Mouse (Mus musculus) intestine, embryonic 14.5 days (tissue): ENCODE results near the gene Col24a1. TPM values are rescaled to one million over a fixed set of nuclear protein-coding genes. Genes with fewer than 3 reads are reported as not detected.

Experiments
- ATAC-seq: fragments of 200-750 bp; cut with Nextera tagmentation; replicated peaks from 2 replicates; pipeline ENCODE4 v1.8.0; 2017; ENCODE audit warnings: low read depth, moderate number of reproducible peaks, moderate TSS enrichment, moderate library complexity; ENCODE audit not compliant: low FRiP score, low TSS enrichment
- DNase-seq: peaks from one replicate; pipeline ENCODE4 v3.0.0-alpha.2; 2018; ENCODE audit warnings: low spot score
- H3K27ac ChIP-seq: fragments of 300-500 bp; sonication (generic); 2 replicates; pipeline ENCODE4 v1.5.1; 2014; ENCODE audit warnings: low read depth, mild to moderate bottlenecking, control low read depth
- H3K27me3 ChIP-seq: fragments of 300-500 bp; sonication (generic); replicated peaks from 2 replicates; pipeline ENCODE4 v1.6.1; 2014; ENCODE audit warnings: low read length, control low read depth; ENCODE audit not compliant: control insufficient read depth, insufficient read depth
- H3K36me3 ChIP-seq: fragments of 300-500 bp; sonication (generic); 2 replicates; pipeline ENCODE4 v1.6.1; 2014; ENCODE audit warnings: low read length, control low read depth; ENCODE audit not compliant: control insufficient read depth, insufficient read depth
- H3K4me1 ChIP-seq: fragments of 300-500 bp; sonication (generic); replicated peaks from 2 replicates; pipeline ENCODE4 v1.6.1; 2014; ENCODE audit warnings: low read length, control low read depth, mixed read lengths; ENCODE audit not compliant: control insufficient read depth, insufficient read depth
- H3K4me2 ChIP-seq: fragments of 300-500 bp; sonication (generic); 2 replicates; pipeline ENCODE4 v1.6.1; 2014; ENCODE audit warnings: low read length
- H3K4me3 ChIP-seq: fragments of 300-500 bp; sonication (generic); 2 replicates; pipeline ENCODE4 v1.5.1; 2014; ENCODE audit warnings: low read depth, low read length, control low read depth, mixed read lengths
- H3K9ac ChIP-seq: fragments of 300-500 bp; sonication (generic); 2 replicates; pipeline ENCODE4 v1.6.1; 2014; ENCODE audit warnings: mild to moderate bottlenecking, low read length
- H3K9me3 ChIP-seq: fragments of 300-500 bp; sonication (generic); 2 replicates; pipeline ENCODE4 v1.6.1; 2016; ENCODE audit warnings: low read length, control low read depth; ENCODE audit not compliant: control insufficient read depth
- WGBS: fragments of 180-500 bp; shearing (Covaris S2); extraction: QIAGEN DNeasy Blood & Tissue Kit; methylation state at CpG from one replicate; pipeline ENCODE4 v1.1.7; 2014; 5-methylcytosine and 5-hydroxymethylcytosine counted together
- polyA plus RNA-seq: library from polyadenylated mRNA; unstranded; fragments of >200 nt; fragmentation: Nextera tagmentation; extraction: Ambion mirVana; gene quantifications from 2 replicates; pipeline ENCODE4 v1.2.1, GENCODE M21; 2014

Gene Col24a1
- polyA plus RNA-seq, 1 experiment from 2014 or later: 5.1 TPM

DNA sequence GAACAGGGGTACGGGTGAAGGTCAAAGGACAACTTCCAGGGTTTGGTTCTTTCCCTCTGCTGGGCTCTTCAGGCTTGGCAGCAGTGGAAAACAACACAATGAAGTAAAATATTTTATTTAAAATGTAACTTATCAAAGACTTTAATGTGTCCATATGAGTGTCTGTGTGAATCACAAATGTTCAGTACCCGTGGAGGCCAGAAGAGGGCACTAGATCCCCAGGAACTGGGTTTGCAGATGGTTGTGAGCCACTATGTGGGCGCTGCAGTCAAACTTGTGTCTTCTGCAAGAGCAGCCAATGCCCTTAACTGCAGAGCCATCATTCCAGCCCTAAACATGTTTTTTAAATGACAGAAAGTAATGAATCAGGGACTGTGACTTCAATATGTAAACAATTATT is 115.8 kb downstream of the Col24a1 start:
- Histone ChIP-seq H3K4me3 (no peak overlapping the region), H3K36me3 (no peaks in the 10 kb centered on the region), H3K4me2 (no peak overlapping the region), H3K27me3 (no peaks in the 10 kb centered on the region), H3K27ac (no peak overlapping the region), H3K4me1 (no peaks in the 10 kb centered on the region), H3K9me3 (no peaks in the 10 kb centered on the region), H3K9ac (no peak overlapping the region)
- WGBS: 74% methylated on average over 3 of the region's 3 CpGs
- DNase-seq (no peak), ATAC-seq (no peak)

DNA sequence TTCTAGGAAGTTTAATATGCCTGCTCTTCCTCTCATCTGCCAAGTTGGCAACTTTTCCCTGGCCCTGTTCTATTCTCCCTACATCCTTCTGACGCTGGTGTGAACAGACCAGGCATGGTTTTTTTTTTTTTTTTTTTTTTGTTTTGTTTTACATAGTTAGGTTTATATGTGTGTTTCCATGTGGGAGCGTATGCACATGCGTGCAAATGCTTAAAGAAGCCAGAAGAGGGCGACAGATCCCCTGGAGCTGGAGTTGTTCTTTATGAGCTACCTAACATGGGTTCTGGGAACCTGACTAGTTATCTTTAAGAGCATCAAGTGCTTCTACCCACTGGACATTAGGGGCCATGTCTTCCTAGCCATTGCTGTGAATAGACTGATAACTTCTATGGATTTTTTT is 119.9 kb downstream of the Col24a1 start:
- Histone ChIP-seq H3K36me3 (no peaks in the 10 kb centered on the region), H3K27ac (no peak overlapping the region), H3K4me3 (no peak overlapping the region), H3K4me1 (no peaks in the 10 kb centered on the region), H3K27me3 (no peaks in the 10 kb centered on the region), H3K9me3 (no peaks in the 10 kb centered on the region), H3K9ac (no peak overlapping the region), H3K4me2 (no peak overlapping the region)
- no peak for DNase-seq
- WGBS: 37% methylated on average over 4 of the region's 4 CpGs
- no peak for ATAC-seq

GRCm38 (mm10) chr3:145414362-145414761 is 122.1 kb downstream of the Col24a1 start:
- DNase-seq (no peak), ATAC-seq (no peak)
- H3K27me3 ChIP-seq: no peaks in the 10 kb centered on the region
- H3K4me1 ChIP-seq: 0 out of 2 replicates have a peak, but pooled peaks cover 1% of the 10 kb centered on the region
- H3K4me2 ChIP-seq: no peak overlapping the region
- H3K9ac ChIP-seq: no peak overlapping the region
- H3K27ac ChIP-seq: no peak overlapping the region
- H3K4me3 ChIP-seq: no peak overlapping the region
- no peaks in the 10 kb centered on the region for H3K9me3 ChIP-seq
- WGBS: 96% methylated on average over 3 of the region's 3 CpGs
- no peaks in the 10 kb centered on the region for H3K36me3 ChIP-seq

DNA sequence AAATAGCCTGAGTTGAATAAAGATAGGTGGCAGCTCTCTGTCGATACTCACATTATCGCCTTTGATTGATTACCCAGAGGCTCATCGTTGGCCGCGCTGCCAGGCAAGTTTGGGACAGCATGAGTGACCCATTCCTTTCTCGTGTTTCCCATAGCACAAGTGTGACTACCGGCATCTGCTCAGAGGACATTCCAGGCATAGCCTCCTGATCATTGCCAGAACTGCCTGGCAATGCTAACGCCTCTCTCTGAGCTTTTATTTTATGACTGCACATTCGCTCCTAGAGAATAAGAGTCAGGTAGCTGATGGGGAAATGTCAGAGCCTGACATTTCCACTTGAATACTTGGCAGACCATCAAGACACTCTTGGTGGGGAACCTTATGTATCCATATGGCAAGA is 125.5 kb downstream of the Col24a1 start:
- Histone ChIP-seq H3K9me3 (no peaks in the 10 kb centered on the region), H3K9ac (no peak overlapping the region), H3K36me3 (no peaks in the 10 kb centered on the region), H3K4me1 (0 out of 2 replicates have a peak, but pooled peaks cover 7% of the 10 kb centered on the region), H3K4me3 (no peak overlapping the region), H3K4me2 (no peak overlapping the region), H3K27ac (no peak overlapping the region), H3K27me3 (no peaks in the 10 kb centered on the region)
- WGBS: 69% methylated on average over 9 of the region's 9 CpGs
- DNase-seq: no peak
- ATAC-seq: no peak

- Histone ChIP-seq H3K9me3 (no peaks in the 10 kb centered on the region), H3K27me3 (no peaks in the 10 kb centered on the region), H3K27ac (peak overlapping the region; percentile 22; the same call in 1 of the 2 replicates), H3K36me3 (no peaks in the 10 kb centered on the region), H3K4me1 (0 out of 2 replicates have a peak, but pooled peaks cover 7% of the 10 kb centered on the region), H3K9ac (no peak overlapping the region), H3K4me3 (no peak overlapping the region), H3K4me2 (no peak overlapping the region)
- no peak for ATAC-seq
- 39% methylated on average over 2 of the region's 2 CpGs for WGBS
- no peak for DNase-seq
These were observed 128.1 kb downstream of the Col24a1 start for GRCm38 (mm10) chr3:145420421-145420820.

DNA sequence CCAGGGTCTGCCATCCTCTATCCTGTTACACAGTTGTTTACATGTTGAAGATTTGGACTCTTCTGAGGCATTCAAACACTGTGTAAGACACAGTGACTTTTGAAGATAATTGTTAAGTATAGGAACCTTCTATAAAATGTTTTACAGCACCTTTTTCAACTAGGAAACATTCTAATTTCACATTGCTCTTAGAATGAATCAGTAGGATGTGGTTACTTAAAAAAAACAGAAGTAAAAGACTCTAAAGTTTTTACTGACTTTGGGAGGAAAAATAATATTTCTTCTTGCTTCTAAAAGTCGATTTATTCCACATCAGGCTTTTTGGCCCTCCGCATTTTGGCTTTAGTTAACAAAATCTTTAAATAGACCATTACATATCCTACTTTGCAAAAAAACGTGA is 129.8 kb downstream of the Col24a1 start:
- Histone ChIP-seq H3K36me3 (no peaks in the 10 kb centered on the region), H3K9ac (no peak overlapping the region), H3K27ac (no peak overlapping the region), H3K4me1 (0 out of 2 replicates have a peak, but pooled peaks cover 7% of the 10 kb centered on the region), H3K27me3 (no peaks in the 10 kb centered on the region), H3K9me3 (no peaks in the 10 kb centered on the region), H3K4me3 (no peak overlapping the region), H3K4me2 (no peak overlapping the region)
- no peak for ATAC-seq
- no peak for DNase-seq
- WGBS: 92% methylated on average over 3 of the region's 3 CpGs

GRCm38 (mm10) chr3:145438352-145438751 is 146.1 kb downstream of the Col24a1 start:
- no peaks in the 10 kb centered on the region; the same call in 1 of the 2 replicates for H3K4me1 ChIP-seq
- H3K27me3 ChIP-seq: no peaks in the 10 kb centered on the region
- 85% methylated on average over 7 of the region's 7 CpGs for WGBS
- no peak overlapping the region for H3K9ac ChIP-seq
- no peak overlapping the region for H3K4me3 ChIP-seq
- no peak overlapping the region for H3K4me2 ChIP-seq
- ATAC-seq (no peak), DNase-seq (no peak)
- H3K9me3 ChIP-seq: no peaks in the 10 kb centered on the region
- H3K27ac ChIP-seq: no peak overlapping the region
- H3K36me3 ChIP-seq: no peaks in the 10 kb centered on the region

DNA sequence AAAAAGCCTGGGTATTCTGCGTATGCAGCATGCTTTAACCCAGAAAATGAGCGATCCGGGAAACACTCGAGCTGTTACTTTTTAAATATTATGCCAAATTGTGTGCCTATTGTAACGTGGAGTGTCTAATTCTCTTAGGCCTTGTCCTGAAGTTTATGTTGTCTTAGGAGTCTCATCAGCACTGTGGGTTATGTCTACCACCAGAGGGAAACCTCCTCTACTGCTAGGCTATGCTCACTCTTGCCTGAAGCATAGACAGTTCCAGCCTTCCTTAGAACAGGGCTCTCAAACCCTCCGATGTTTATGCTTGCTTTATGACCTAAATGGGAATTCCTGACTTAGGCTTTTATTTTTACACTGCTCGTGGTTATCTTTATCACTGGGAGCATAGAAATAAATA is 146.8 kb downstream of the Col24a1 start:
- Histone ChIP-seq H3K9me3 (no peaks in the 10 kb centered on the region), H3K4me3 (no peak overlapping the region), H3K27ac (no peak overlapping the region), H3K9ac (no peak overlapping the region), H3K27me3 (no peaks in the 10 kb centered on the region), H3K4me1 (no peaks in the 10 kb centered on the region; the same call in 1 of the 2 replicates), H3K4me2 (no peak overlapping the region), H3K36me3 (no peaks in the 10 kb centered on the region)
- no peak for DNase-seq
- ATAC-seq: no peak
- WGBS: 80% methylated on average over 7 of the region's 7 CpGs

- Histone ChIP-seq H3K4me3 (no peak overlapping the region), H3K36me3 (no peaks in the 10 kb centered on the region), H3K9ac (no peak overlapping the region), H3K27me3 (no peaks in the 10 kb centered on the region), H3K4me2 (no peak overlapping the region), H3K4me1 (no peaks in the 10 kb centered on the region), H3K9me3 (no peaks in the 10 kb centered on the region), H3K27ac (no peak overlapping the region)
- ATAC-seq (no peak), DNase-seq (no peak)
- 81% methylated on average over 1 of the region's 1 CpGs for WGBS
These were observed 148.7 kb downstream of the Col24a1 start for GRCm38 (mm10) chr3:145440993-145441392.
